Mouse (Mus musculus): ENCODE measurements around the gene Olfr1391. TPM values are rescaled to one million over a fixed set of nuclear protein-coding genes. Genes with fewer than 3 reads are reported as not detected.
"Not testable (repeated sequence)": the region's sequence is repeated elsewhere in the genome, so short reads cannot be mapped to it uniquely, and the experiment has no call there.

Olfr1391 gene
- not detected in 2 replicates for total RNA-seq (2017)

DNA sequence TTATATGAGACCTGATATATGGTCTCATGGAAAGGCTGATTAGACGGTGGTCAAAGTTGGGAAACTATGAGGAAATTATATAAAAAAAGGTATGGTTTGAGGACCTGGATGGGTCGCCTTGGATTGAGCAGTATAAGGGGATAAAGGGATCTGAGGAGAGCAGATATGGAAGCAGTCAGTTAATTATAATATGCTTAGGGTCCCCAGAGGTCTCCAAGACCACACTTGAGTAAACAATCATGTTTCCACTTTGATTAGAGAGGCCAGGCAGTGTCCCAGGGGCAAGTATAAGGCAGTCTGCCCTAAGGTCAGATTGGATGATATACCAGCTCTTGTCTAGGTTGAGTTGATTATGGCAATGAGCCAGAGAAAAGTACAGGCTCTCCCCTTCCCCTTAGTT, at the start of gene Olfr1391:
TSS of gene Olfr1391 (plus strand) at position 301 of the 400 bp plus-strand sequence.
- ATAC-seq (replicated peaks; ENCODE audit: low read depth, poor library complexity, severe bottlenecking): no peak

GRCm38 (mm10) chr11:49273834-49274519, 48.6 kb upstream of the Olfr1391 start:
- no peak for ATAC-seq (replicated peaks; ENCODE audit: low read depth, poor library complexity, severe bottlenecking)

DNA sequence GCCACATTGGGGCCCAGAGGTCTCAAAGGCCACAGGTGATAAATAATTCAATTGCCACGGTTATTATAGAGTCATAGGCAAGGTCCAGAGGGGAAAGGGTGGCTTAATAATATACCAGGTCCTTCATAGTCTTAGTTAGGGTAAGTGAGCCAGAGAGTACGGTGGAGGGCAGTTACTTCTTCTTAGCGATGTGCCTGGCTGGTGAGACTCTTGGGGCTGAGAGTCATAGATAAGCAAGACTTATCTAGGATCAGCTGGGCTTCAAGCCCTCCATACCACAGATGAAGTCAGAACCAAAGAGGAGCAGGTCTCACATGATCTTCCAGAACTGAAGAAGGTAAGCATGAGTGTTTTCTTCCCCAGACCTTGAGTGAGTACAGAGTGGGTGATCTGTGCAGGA, 44.3 kb upstream of the Olfr1391 start, which contains the start of gene Olfr1393:
TSS of gene Olfr1393 (plus strand) at position 83 of the 400 bp plus-strand sequence.
- 0 out of 2 replicates have a peak, but pooled peaks have one; percentile 29 for ATAC-seq (replicated peaks; ENCODE audit: low read depth, poor library complexity, severe bottlenecking)

DNA sequence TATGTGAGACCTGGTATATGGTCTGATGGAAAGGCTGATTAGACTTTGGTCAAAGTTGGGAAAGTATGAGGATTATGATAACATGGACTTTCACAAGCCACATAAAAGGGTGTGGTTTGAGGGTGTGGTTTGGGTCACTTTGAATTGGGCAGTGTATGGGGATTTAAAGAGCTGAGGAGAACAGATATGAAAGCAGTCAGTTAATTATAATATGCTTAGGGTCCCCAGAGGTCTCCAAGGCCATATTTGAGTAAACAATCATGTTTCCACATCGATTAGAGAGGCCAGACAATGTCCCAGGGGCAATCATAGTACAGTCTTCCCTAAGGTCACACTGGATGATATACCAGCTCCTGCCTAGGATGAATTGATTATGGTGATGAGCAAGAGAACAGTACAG, 37.6 kb upstream of the Olfr1391 start, which contains the start of gene Olfr1392:
TSS of gene Olfr1392 (plus strand) at position 301 of the 400 bp plus-strand sequence.
- not testable (repeated sequence) for ATAC-seq (replicated peaks; ENCODE audit: low read depth, poor library complexity, severe bottlenecking)

DNA sequence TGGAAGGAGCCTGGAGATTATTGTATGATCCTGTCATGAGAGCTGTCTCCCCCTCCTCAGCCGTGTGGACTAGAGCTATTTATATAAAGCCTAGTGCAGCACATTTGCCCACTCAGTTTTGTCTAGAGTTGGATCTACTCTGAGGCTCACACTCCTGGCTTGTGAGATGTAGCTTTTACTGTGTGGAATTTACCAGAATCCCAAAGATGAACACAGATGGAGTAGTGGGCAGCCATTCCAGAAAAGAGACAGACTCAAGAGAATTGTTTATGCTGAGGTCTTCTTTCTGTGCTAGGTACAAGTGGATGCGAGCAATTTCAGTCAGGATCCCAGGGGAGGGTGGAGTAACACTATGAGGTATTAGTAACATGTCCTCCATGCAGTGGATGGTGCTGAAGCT, 35.3 kb upstream of the Olfr1391 start:
- ATAC-seq (replicated peaks; ENCODE audit: low read depth, poor library complexity, severe bottlenecking): no peak

DNA sequence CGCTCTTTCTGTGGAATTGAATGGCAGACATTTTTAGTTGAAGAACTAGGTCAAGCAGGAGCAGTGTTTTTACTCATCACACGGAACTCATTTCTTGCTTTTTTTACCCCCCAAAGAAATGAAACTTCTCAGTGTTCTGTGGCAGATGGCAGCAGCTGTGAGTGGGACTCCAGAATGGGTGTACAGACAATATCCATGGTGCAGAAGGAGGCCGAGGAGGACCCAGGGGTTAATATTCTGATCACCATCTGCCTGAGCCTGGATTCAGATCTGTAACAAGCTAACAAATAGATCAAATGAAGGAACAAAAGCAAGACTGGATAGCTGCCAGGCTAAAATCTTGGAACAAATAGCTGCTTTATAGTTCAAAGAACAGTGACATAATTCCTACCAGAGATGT, 29.8 kb upstream of the Olfr1391 start:
- no peak for ATAC-seq (replicated peaks; ENCODE audit: low read depth, poor library complexity, severe bottlenecking)

DNA sequence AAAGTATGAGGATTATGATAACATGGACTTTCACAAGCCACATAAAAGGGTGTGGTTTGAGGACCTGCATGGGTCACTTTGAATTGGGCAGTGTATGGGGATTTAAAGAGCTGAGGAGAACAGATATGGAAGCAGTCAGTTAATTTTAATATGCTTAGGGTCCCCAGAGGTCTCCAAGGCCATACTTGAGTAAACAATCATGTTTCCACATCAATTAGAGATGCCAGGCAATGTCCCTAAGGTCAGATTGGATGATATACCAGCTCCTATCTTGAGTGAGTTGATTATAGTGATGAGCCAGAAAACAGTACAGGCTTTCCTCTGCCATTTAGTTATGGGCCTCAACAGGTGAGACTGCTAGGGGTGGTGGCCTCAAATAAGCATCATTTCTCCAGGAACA, 18.1 kb upstream of the Olfr1391 start, which contains the start of gene Olfr10:
TSS of gene Olfr10 (plus strand) at position 301 of the 400 bp plus-strand sequence.
- ATAC-seq (replicated peaks; ENCODE audit: low read depth, poor library complexity, severe bottlenecking): no peak

DNA sequence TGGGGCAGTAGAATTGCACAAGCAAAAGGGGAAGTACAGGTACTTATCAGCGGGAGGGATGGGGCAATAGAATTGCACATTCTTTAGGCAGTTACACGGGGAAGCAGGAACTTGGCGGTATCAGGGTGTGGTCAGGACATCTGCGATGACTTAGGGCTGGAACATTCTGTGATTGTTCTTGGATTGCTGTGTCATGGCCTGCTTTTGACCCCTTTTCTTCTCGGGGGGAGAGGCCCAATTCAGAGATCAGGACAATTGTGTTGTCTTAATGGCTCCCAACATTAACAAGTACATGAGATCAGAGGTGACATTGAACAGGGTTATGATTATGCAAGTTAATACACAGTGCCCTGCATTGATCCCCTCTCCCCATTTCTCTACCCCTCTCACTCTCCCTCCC, 14.0 kb upstream of the Olfr1391 start:
- ATAC-seq (replicated peaks; ENCODE audit: low read depth, poor library complexity, severe bottlenecking): not testable (repeated sequence)

GRCm38 (mm10) chr11:49326726-49327125, 4.2 kb downstream of the Olfr1391 start:
- no peak for ATAC-seq (replicated peaks; ENCODE audit: low read depth, poor library complexity, severe bottlenecking)

GRCm38 (mm10) chr11:49329686-49330085, 7.1 kb downstream of the Olfr1391 start:
- no peak for ATAC-seq (replicated peaks; ENCODE audit: low read depth, poor library complexity, severe bottlenecking)

DNA sequence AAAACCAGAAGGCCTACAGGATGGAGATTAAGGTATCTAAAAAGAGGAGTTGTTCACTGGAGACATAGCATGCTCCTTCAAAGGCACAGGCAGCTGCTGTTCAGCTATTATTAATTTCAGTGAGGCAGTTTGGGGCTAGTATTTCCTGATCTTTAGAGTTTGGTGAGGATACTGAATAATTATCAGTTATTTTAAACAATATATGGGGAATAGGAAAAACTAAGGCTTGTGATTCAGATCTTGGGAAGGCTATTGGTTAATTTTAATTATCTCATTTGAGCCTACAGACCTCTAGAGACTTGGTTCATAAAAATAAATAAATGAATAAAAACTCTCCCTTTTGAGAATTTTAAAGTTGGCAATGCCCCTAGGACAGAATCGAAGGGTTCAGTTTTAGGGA, 12.3 kb downstream of the Olfr1391 start, which contains the start of gene Olfr1390:
TSS of gene Olfr1390 (plus strand) at position 301 of the 400 bp plus-strand sequence.
- ATAC-seq (replicated peaks; ENCODE audit: low read depth, poor library complexity, severe bottlenecking): no peak

DNA sequence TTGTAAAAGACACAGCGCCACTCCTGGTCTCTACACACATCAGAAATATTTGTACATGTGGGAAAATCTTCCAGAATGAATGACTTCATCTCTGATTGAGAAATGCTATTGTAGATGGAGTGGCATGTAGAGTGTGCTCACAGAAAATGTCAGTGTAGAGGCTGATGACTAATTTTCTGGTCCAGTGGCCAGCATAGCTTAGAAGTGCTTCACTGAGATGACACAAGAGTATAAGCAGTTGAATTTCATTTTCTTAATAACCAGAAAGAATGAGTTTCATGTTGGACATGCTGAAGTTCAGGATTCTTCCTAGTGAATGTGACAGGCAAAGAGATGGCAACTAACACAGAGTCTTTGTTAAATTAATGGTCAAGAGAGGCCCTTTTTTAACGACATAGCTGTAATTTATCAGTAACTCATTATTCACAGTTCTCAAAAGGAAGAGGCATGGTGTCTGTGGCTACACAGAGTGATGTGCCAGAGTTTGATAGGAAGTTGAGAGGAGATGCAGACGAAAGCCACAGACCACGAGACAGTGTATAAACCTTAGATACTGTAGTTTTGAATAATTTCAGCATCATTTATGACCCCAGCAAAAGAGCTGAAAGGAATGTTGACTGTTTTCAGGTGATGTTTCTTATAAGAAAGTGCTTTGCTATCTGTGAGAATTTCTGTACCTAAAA, 14.7 kb downstream of the Olfr1391 start:
- peak; percentile 94 for ATAC-seq (replicated peaks; ENCODE audit: low read depth, poor library complexity, severe bottlenecking)

Other genes with a start within 250 kb of the Olfr1391 start
- gene Ifi47, start 246.2 kb upstream of the Olfr1391 start, total RNA-seq (2017): 58.3 and 68.1 TPM in 2 replicates
- not detected in 2 replicates for gene Olfr1396, start 207.9 kb upstream of the Olfr1391 start, total RNA-seq (2017)
- not detected in 2 replicates for gene Olfr1395, start 180.5 kb upstream of the Olfr1391 start, total RNA-seq (2017)
- not detected in 2 replicates for gene Olfr1394, start 168.4 kb upstream of the Olfr1391 start, total RNA-seq (2017)
- gene Btnl9, start 135.6 kb upstream of the Olfr1391 start, total RNA-seq (2017): 11.1 and 13.6 TPM in 2 replicates
- gene Zfp62, start 119.5 kb upstream of the Olfr1391 start, total RNA-seq (2017): 149 and 168 TPM in 2 replicates
- 54.5 and 81.2 TPM in 2 replicates for gene Mgat1, start 78.6 kb upstream of the Olfr1391 start, total RNA-seq (2017)
- not detected in 2 replicates for gene Olfr1393, start 44.4 kb upstream of the Olfr1391 start, total RNA-seq (2017)
- gene Olfr1392, start 37.5 kb upstream of the Olfr1391 start, total RNA-seq (2017): not detected in 2 replicates
- gene Olfr10, start 18.0 kb upstream of the Olfr1391 start, total RNA-seq (2017): not detected in 2 replicates
- not detected in 2 replicates for gene Olfr1390, start 12.4 kb downstream of the Olfr1391 start, total RNA-seq (2017)
- gene Olfr1389, start 100.3 kb downstream of the Olfr1391 start, total RNA-seq (2017): not detected in 2 replicates
- gene Olfr1388, start 113.9 kb downstream of the Olfr1391 start, total RNA-seq (2017): 0.05 and 0.37 TPM in 2 replicates
- not detected in 2 replicates for gene Olfr1387, start 132.6 kb downstream of the Olfr1391 start, total RNA-seq (2017)
- gene Olfr1386, start 142.3 kb downstream of the Olfr1391 start, total RNA-seq (2017): not detected in 2 replicates
- gene Olfr1385, start 166.3 kb downstream of the Olfr1391 start, total RNA-seq (2017): not detected in 2 replicates
- not detected in 2 replicates for gene Olfr1384, start 184.0 kb downstream of the Olfr1391 start, total RNA-seq (2017)
- gene Olfr1383, start 196.9 kb downstream of the Olfr1391 start, total RNA-seq (2017): not detected in 2 replicates
- gene Olfr1382, start 205.5 kb downstream of the Olfr1391 start, total RNA-seq (2017): not detected in 2 replicates
- gene Olfr1381, start 220.7 kb downstream of the Olfr1391 start, total RNA-seq (2017): not detected in 2 replicates
- gene Olfr1380, start 234.1 kb downstream of the Olfr1391 start, total RNA-seq (2017): not detected in 2 replicates

Data from common myeloid progenitor, adult 5-6 weeks (primary cell).